Mouse (Mus musculus) embryonic fibroblast, embryonic 13.5 days (primary cell): ENCODE results near the gene Slc5a11. TPM values are rescaled to one million over a fixed set of nuclear protein-coding genes. Genes with fewer than 3 reads are reported as not detected.

Experiments used
- H3K27ac ChIP-seq: 2 replicates; pipeline ENCODE4 v1.5.1; 2012; ENCODE audit warnings: low read length, control low read depth, inconsistent platforms; ENCODE audit not compliant: insufficient read depth
- H3K4me1 ChIP-seq: 2 replicates; pipeline ENCODE4 v1.6.1; 2011; ENCODE audit warnings: low read length; ENCODE audit not compliant: control insufficient read depth, insufficient read depth
- H3K4me3 ChIP-seq: 2 replicates; pipeline ENCODE4 v1.5.1; 2011; ENCODE audit warnings: mild to moderate bottlenecking, control low read depth, low read length; ENCODE audit not compliant: insufficient read depth
- CTCF ChIP-seq: IDR thresholded peaks from 2 replicates; pipeline ENCODE4 v1.5.1; 2011; ENCODE audit warnings: mild to moderate bottlenecking, control low read depth, low read length, moderate library complexity, borderline replicate concordance; ENCODE audit not compliant: insufficient read depth
- POLR2A ChIP-seq: IDR thresholded peaks from 2 replicates; pipeline ENCODE4 v1.6.1; 2011; ENCODE audit warnings: low read depth, mild to moderate bottlenecking, control low read depth, low read length, moderate library complexity
- polyA plus RNA-seq: library from polyadenylated mRNA; stranded (reverse); fragments of >200 nt; gene quantifications from 2 replicates; pipeline ENCODE4 v1.2.4, GENCODE M21; 2011; ENCODE audit warnings: low read depth; ENCODE audit not compliant: missing spikeins, insufficient read length

Gene Slc5a11
- polyA plus RNA-seq, 1 experiment, result not detected

GRCm38 (mm10) chr7:123238621-123239020 lies 24.0 kb downstream of the Slc5a11 start:
- H3K4me3 ChIP-seq, result no peak overlapping the region
- TF ChIP-seq CTCF (no peak), POLR2A (no peak)
- H3K4me1 ChIP-seq, result no peaks in the 10 kb centered on the region
- H3K27ac ChIP-seq, result no peak overlapping the region

- no peak overlapping the region for H3K27ac ChIP-seq
- H3K4me1 ChIP-seq, result no peaks in the 10 kb centered on the region
- no peak for TF ChIP-seq POLR2A
- no peak for TF ChIP-seq CTCF
- H3K4me3 ChIP-seq, result no peak overlapping the region
Measured at GRCm38 (mm10) chr7:123240064-123240463, 25.5 kb downstream of the Slc5a11 start.

GRCm38 (mm10) chr7:123242241-123242640 lies 27.7 kb downstream of the Slc5a11 start:
- no peak overlapping the region for H3K27ac ChIP-seq
- H3K4me3 ChIP-seq, result no peak overlapping the region
- no peaks in the 10 kb centered on the region for H3K4me1 ChIP-seq
- TF ChIP-seq CTCF, result no peak
- TF ChIP-seq POLR2A, result no peak

DNA sequence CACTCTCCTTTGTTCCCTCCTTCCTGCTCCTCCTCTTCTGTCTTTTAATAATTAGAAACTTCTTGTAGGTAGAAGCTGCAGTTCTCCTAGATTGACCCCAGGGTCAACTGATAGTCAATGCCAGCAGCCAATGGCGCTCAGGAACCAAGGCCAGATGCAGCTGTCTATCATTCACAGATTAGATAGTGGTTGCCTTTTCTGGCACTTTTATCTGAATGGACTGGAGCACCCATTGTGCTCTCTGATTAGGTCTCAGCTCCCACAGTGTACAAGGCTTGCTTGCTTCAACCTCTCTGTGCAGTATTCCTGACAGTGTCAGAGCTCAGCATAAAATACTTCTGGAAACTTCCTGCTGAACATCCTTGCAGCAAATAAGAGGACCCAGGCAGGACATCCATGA lies 30.3 kb downstream of the Slc5a11 start:
- no peaks in the 10 kb centered on the region for H3K4me1 ChIP-seq
- H3K4me3 ChIP-seq, result no peak overlapping the region
- no peak for TF ChIP-seq CTCF
- no peak for TF ChIP-seq POLR2A
- no peak overlapping the region for H3K27ac ChIP-seq

- TF ChIP-seq POLR2A (no peak), CTCF (no peak)
- Histone ChIP-seq H3K4me3 (no peak overlapping the region), H3K4me1 (no peaks in the 10 kb centered on the region), H3K27ac (no peak overlapping the region)
Measured at GRCm38 (mm10) chr7:123246504-123247084, 32.0 kb downstream of the Slc5a11 start.

GRCm38 (mm10) chr7:123248166-123248565 lies 33.6 kb downstream of the Slc5a11 start:
- Histone ChIP-seq H3K4me1 (no peaks in the 10 kb centered on the region), H3K27ac (no peak overlapping the region), H3K4me3 (no peak overlapping the region)
- TF ChIP-seq CTCF, result no peak
- TF ChIP-seq POLR2A, result no peak

- no peak for TF ChIP-seq CTCF
- no peak for TF ChIP-seq POLR2A
Measured at GRCm38 (mm10) chr7:123251343-123251742, 36.8 kb downstream of the Slc5a11 start.

GRCm38 (mm10) chr7:123253396-123253795 lies 38.8 kb downstream of the Slc5a11 start:
- no peaks in the 10 kb centered on the region for H3K4me1 ChIP-seq
- no peak overlapping the region for H3K27ac ChIP-seq
- H3K4me3 ChIP-seq, result no peak overlapping the region
- TF ChIP-seq CTCF, result no peak

More at GRCm38 (mm10) chr7:123251343-123251742, 36.8 kb downstream of the Slc5a11 start:
- H3K4me1 ChIP-seq, result no peaks in the 10 kb centered on the region
- no peak overlapping the region for H3K4me3 ChIP-seq
- no peak overlapping the region for H3K27ac ChIP-seq

DNA sequence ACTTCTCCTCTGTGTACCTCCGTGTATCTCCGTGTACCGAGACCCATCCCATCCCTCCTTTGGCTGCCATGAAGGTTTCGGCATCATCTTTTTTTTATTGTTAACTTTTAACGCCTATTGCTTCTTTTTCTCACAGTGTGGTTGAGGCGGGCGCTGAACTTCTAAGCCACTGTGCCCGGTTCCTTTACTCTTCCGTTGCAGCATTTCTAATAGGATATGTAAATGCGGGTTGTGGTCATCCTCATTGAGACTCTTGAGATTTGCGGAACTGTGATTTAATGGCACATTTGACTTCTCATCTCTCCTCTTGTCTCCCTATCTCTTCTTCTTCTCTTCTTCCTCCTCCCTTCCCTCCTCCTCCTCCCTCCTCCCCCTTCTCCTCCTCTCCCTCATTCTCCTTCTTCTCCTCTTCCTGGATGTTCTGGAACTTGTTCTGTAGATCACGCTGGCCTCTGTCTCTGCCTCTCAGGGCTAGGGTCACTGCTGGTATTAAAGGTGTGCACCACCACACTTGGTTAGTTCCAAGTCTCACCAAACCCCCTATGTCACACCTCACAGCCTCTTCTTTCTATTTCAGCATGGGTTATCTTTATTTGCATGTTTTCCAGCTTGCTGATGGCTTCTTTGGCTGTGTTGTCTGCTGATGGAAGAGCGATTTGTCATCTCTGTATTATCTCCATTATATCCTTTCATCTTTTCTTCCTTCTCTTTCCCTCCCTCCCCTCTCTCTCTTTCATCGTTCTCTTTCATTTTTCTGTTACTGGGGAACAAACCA lies 39.8 kb downstream of the Slc5a11 start:
- TF ChIP-seq POLR2A, result no peak
- no peak for TF ChIP-seq CTCF

GRCm38 (mm10) chr7:123258103-123258502 lies 43.5 kb downstream of the Slc5a11 start:
- H3K4me3 ChIP-seq, result no peak overlapping the region
- no peak overlapping the region for H3K27ac ChIP-seq
- TF ChIP-seq POLR2A (no peak), CTCF (no peak)
- H3K4me1 ChIP-seq, result no peaks in the 10 kb centered on the region

More for the DNA sequence above, 39.8 kb downstream of the Slc5a11 start:
- Histone ChIP-seq H3K4me3 (no peak overlapping the region), H3K4me1 (no peaks in the 10 kb centered on the region), H3K27ac (no peak overlapping the region)

GRCm38 (mm10) chr7:123273056-123273455 lies 58.5 kb downstream of the Slc5a11 start:
- Histone ChIP-seq H3K27ac (no peak overlapping the region), H3K4me3 (no peak overlapping the region), H3K4me1 (no peaks in the 10 kb centered on the region)
- no peak for TF ChIP-seq CTCF
- no peak for TF ChIP-seq POLR2A
